Mouse (Mus musculus): ENCODE measurements around the gene Peli2. TPM values are rescaled to one million over a fixed set of nuclear protein-coding genes. Genes with fewer than 3 reads are reported as not detected.

Gene Peli2
- total and polyA plus RNA-seq, 3 experiments, result not detected

DNA sequence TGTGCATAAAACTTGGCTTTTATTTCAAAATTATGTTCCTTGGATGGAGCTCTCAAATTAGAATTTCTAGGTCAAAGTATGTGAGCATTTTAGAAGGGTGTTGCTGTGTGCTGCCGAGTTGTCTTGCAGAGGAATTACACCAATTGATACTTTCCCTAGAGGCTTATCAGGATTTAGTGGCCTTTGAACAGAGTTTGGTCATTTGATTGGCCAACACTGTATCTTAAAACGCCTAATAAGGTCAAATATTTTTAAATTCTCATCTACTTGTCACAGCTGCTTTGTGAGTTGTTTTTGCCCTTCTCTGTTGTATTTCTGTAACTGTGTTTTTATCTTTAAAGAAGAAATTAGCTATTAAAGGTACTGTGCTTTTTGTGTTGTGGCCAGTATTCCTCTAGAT is 32.4 kb downstream of the Peli2 start:
- dilution Hi-C loops (cut with MboI; ENCODE audit: extremely low pct_ligation_motif_present, extremely low pct_unique_long_range_greater_than_20kb, low sequenced_read_pairs), result no loop called here
- in situ Hi-C loops (cut with MboI; ENCODE audit: low pct_ligation_motif_present, low pct_unique_long_range_greater_than_20kb, low sequenced_read_pairs), result no loop called here

DNA sequence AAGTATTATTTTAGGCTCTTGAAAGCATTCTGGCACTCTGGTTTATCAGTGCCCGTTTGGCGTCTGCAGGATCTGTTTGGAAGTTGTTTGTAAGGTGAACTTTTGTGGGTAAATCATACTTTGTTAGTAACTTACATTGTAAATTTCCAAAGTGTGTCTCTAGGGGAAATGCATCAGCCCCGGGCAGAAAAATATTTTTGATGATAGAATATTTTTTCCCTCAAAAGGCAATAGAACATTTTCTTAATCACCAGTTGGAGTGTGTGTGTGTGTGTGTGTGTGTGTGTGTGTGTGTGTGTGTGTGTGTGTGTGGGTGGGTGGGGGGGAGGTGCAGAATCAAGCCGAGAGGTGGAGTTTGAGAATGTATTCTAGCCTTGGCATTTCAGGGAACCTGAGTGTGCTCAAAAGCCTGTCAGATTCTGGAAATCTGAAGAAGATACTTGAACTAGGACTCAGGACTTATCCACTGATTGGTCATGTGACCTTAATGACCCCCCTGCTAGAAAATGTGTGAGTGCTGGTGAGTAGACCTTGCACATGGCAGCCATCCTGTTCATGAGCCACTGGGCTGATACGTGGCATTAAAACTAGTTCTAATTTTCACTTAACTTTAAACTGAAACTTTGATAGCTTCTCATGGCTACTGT is 33.4 kb downstream of the Peli2 start:
- Histone ChIP-seq H3K4me1 (ENCODE audit: control insufficient read depth in 1 of 2, insufficient read depth in 2 of 2) (no peaks in the 10 kb centered on the region), H3K9me3 (replicated peaks; ENCODE audit: low read length) (no peaks in the 10 kb centered on the region), H3K27ac (ENCODE audit: insufficient read depth, low read depth) (no peak overlapping the region), H3K4me2 (ENCODE audit: insufficient read depth, low read depth, poor library complexity, severe bottlenecking) (no peak overlapping the region; the same call in 1 of the 2 replicates), H3K4me3 (replicated peaks in 1 of 3; ENCODE audit: low read depth in 2 of 3, low read length in 2 of 3, poor library complexity in 1 of 3) (no peak overlapping the region), H3K36me3 (replicated peaks in 1 of 2; ENCODE audit: control insufficient read depth in 1 of 2, insufficient read depth in 1 of 2, low read length in 1 of 2) (no peaks in the 10 kb centered on the region), H3K27me3 (replicated peaks) (no peaks in the 10 kb centered on the region), H3K9ac (ENCODE audit: insufficient read depth, low read depth) (no peak overlapping the region), H3K79me2 (replicated peaks; ENCODE audit: control insufficient read depth, extremely low read depth, insufficient read depth, poor library complexity, severe bottlenecking) (no peaks in the 10 kb centered on the region)
- dilution Hi-C loops (cut with MboI; ENCODE audit: extremely low pct_ligation_motif_present, extremely low pct_unique_long_range_greater_than_20kb, low sequenced_read_pairs) (no loop called here), in situ Hi-C loops (cut with MboI; ENCODE audit: low pct_ligation_motif_present, low pct_unique_long_range_greater_than_20kb, low sequenced_read_pairs) (no loop called here)
- no peak for DNase-seq (ENCODE audit: extremely low read depth)
- TF ChIP-seq MEF2A (IDR thresholded peaks at IDR 0.05; ENCODE audit: borderline replicate concordance, low read depth, low read length), result no peak
- no peak for TF ChIP-seq EP300 (IDR thresholded peaks at IDR 0.05; ENCODE audit: low read length)
- no peak for TF ChIP-seq POLR2AphosphoS2 (IDR thresholded peaks at IDR 0.05; ENCODE audit: low read depth, low read length)

More for the DNA sequence above, 32.4 kb downstream of the Peli2 start:
- Histone ChIP-seq H3K4me3 (replicated peaks in 1 of 3; ENCODE audit: low read depth in 2 of 3, low read length in 2 of 3, poor library complexity in 1 of 3) (no peak overlapping the region), H3K9me3 (replicated peaks; ENCODE audit: low read length) (no peaks in the 10 kb centered on the region), H3K27me3 (replicated peaks) (no peaks in the 10 kb centered on the region), H3K36me3 (replicated peaks in 1 of 2; ENCODE audit: control insufficient read depth in 1 of 2, insufficient read depth in 1 of 2, low read length in 1 of 2) (no peaks in the 10 kb centered on the region), H3K4me2 (ENCODE audit: insufficient read depth, low read depth, poor library complexity, severe bottlenecking) (no peak overlapping the region), H3K79me2 (replicated peaks; ENCODE audit: control insufficient read depth, extremely low read depth, insufficient read depth, poor library complexity, severe bottlenecking) (no peaks in the 10 kb centered on the region), H3K4me1 (ENCODE audit: control insufficient read depth in 1 of 2, insufficient read depth in 2 of 2) (no peaks in the 10 kb centered on the region), H3K9ac (ENCODE audit: insufficient read depth, low read depth) (no peak overlapping the region), H3K27ac (ENCODE audit: insufficient read depth, low read depth) (no peak overlapping the region)
- TF ChIP-seq NELFE (IDR thresholded peaks at IDR 0.05; ENCODE audit: low read depth, low read length) (no peak), CHD1 (IDR thresholded peaks at IDR 0.05; ENCODE audit: low read depth, low read length) (no peak)
- no peak for DNase-seq (ENCODE audit: extremely low read depth)

DNA sequence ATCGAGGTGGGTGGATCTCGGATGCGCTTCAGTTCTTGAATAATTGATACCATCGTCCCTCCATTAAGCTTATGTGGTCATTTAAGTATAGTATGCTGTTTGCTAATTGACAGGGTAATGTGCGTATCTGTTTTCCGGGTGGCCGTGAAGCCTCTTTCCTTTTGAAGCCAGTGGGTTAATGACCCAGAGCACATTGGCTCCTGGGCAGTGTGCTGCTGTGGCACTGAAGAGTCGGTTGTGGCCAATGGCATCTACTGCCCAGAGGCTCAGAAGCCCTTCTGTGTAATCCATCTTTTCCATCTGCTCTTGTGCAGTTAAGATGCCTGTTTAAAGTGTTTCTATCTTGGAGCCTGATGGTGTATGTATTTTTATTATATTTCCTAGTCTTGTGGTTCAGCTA is 34.0 kb downstream of the Peli2 start:
- in situ Hi-C loops (cut with MboI; ENCODE audit: low pct_ligation_motif_present, low pct_unique_long_range_greater_than_20kb, low sequenced_read_pairs) (no loop called here), dilution Hi-C loops (cut with MboI; ENCODE audit: extremely low pct_ligation_motif_present, extremely low pct_unique_long_range_greater_than_20kb, low sequenced_read_pairs) (no loop called here)
- Histone ChIP-seq H3K4me2 (ENCODE audit: insufficient read depth, low read depth, poor library complexity, severe bottlenecking) (no peak overlapping the region), H3K36me3 (replicated peaks in 1 of 2; ENCODE audit: control insufficient read depth in 1 of 2, insufficient read depth in 1 of 2, low read length in 1 of 2) (no peaks in the 10 kb centered on the region), H3K4me3 (replicated peaks in 1 of 3; ENCODE audit: low read depth in 2 of 3, low read length in 2 of 3, poor library complexity in 1 of 3) (no peak overlapping the region), H3K9ac (ENCODE audit: insufficient read depth, low read depth) (no peak overlapping the region), H3K4me1 (ENCODE audit: control insufficient read depth in 1 of 2, insufficient read depth in 2 of 2) (no peaks in the 10 kb centered on the region), H3K9me3 (replicated peaks; ENCODE audit: low read length) (no peaks in the 10 kb centered on the region), H3K27me3 (replicated peaks) (no peaks in the 10 kb centered on the region), H3K27ac (ENCODE audit: insufficient read depth, low read depth) (no peak overlapping the region), H3K79me2 (replicated peaks; ENCODE audit: control insufficient read depth, extremely low read depth, insufficient read depth, poor library complexity, severe bottlenecking) (no peaks in the 10 kb centered on the region)
- no peak for TF ChIP-seq ZC3H11A (IDR thresholded peaks at IDR 0.05; ENCODE audit: low read depth, low read length)
- no peak for TF ChIP-seq HCFC1 (IDR thresholded peaks at IDR 0.05; ENCODE audit: low read depth, low read length)
- TF ChIP-seq MXI1 (IDR thresholded peaks at IDR 0.05; ENCODE audit: low read depth, low read length), result no peak
- no peak for TF ChIP-seq KAT2A (IDR thresholded peaks at IDR 0.05; ENCODE audit: insufficient replicate concordance, low read length)
- TF ChIP-seq TCF12 (IDR thresholded peaks at IDR 0.05; ENCODE audit: low read depth, low read length), result no peak
- no peak for TF ChIP-seq TBP (conservative IDR thresholded peaks at IDR 0.05; ENCODE audit: low read depth, low read length)
- no peak for TF ChIP-seq POLR2A (IDR thresholded peaks at IDR 0.05; ENCODE audit: low read depth, low read length)
- no peak for TF ChIP-seq IRF4 (IDR thresholded peaks at IDR 0.05; ENCODE audit: low read depth, low read length)
- TF ChIP-seq ELF1 (IDR thresholded peaks at IDR 0.05; ENCODE audit: low read depth, low read length), result no peak
- no peak for TF ChIP-seq JUN (IDR thresholded peaks at IDR 0.05; ENCODE audit: insufficient read depth, low read depth, low read length)
- TF ChIP-seq MYC (IDR thresholded peaks at IDR 0.05; ENCODE audit: low read depth, low read length), result no peak
- TF ChIP-seq MAX (IDR thresholded peaks at IDR 0.05; ENCODE audit: low read length), result no peak
- TF ChIP-seq RAD21 (IDR thresholded peaks at IDR 0.05; ENCODE audit: low read depth, low read length), result no peak
- TF ChIP-seq RCOR1 (conservative IDR thresholded peaks at IDR 0.05; ENCODE audit: low read depth, low read length), result no peak
- TF ChIP-seq USF1 (IDR thresholded peaks at IDR 0.05; ENCODE audit: low read depth, low read length), result no peak
- no peak for TF ChIP-seq GABPA (IDR thresholded peaks at IDR 0.05; ENCODE audit: insufficient replicate concordance, low read depth, low read length)
- no peak for TF ChIP-seq E2F4 (IDR thresholded peaks at IDR 0.05; ENCODE audit: insufficient replicate concordance, low read depth, low read length)
- no peak for DNase-seq (ENCODE audit: extremely low read depth)
